Mouse (Mus musculus) kidney, postnatal 25 days (tissue): Measurements from ENCODE around the gene Gm45233.
"Not testable (repeated sequence)": the region's sequence is repeated elsewhere in the genome, so short reads cannot be mapped to it uniquely, and the experiment has no call there.

Experiments
- DNase-seq, 2 experiments: peaks; one replicate each; pipeline ENCODE4 v3.0.0; 2021; ENCODE audit warnings: mixed read lengths in 2 of 2

Gm45233 gene

GRCm38 (mm10) chr7:43443917-43444293 lies at the start of gene Gm45233, which contains the start of gene Etfb:
Gm45233 (plus strand) TSS chr7:43444128.
Etfb (plus strand) TSS chr7:43444083.
- peak; percentile 96 to 99 for DNase-seq

GRCm38 (mm10) chr7:43399501-43399900 lies 44.4 kb upstream of the Gm45233 start:
- no peak for DNase-seq

- no peak for DNase-seq
These were observed 41.2 kb upstream of the Gm45233 start for GRCm38 (mm10) chr7:43402718-43403117.

- DNase-seq = no peak
These were observed 36.4 kb upstream of the Gm45233 start for GRCm38 (mm10) chr7:43407573-43407972.

- DNase-seq = no peak
These were observed 35.8 kb upstream of the Gm45233 start, which contains the start of gene Siglecg for GRCm38 (mm10) chr7:43408131-43408553. Siglecg (plus strand) TSS chr7:43408204.

- DNase-seq = no peak
These were observed 34.8 kb upstream of the Gm45233 start for GRCm38 (mm10) chr7:43409084-43409483.

- DNase-seq = not testable (repeated sequence)
These were observed 32.2 kb upstream of the Gm45233 start for GRCm38 (mm10) chr7:43411724-43412123.

- DNase-seq = peak in 1 of 2 experiments; percentile 4
These were observed 26.6 kb upstream of the Gm45233 start for GRCm38 (mm10) chr7:43417298-43417697.

- DNase-seq = peak; percentile 88 to 93
These were observed 20.8 kb upstream of the Gm45233 start for GRCm38 (mm10) chr7:43422995-43423617.

GRCm38 (mm10) chr7:43423991-43424625 lies 19.8 kb upstream of the Gm45233 start:
- no peak for DNase-seq

- DNase-seq = no peak
These were observed 16.5 kb upstream of the Gm45233 start, which contains the start of gene Lim2 for GRCm38 (mm10) chr7:43427406-43427805. Lim2 (plus strand) TSS chr7:43427670.

- DNase-seq = peak in 1 of 2 experiments; percentile 16
These were observed 14.4 kb upstream of the Gm45233 start for GRCm38 (mm10) chr7:43429500-43429899.

- DNase-seq = no peak
These were observed 11.0 kb upstream of the Gm45233 start for GRCm38 (mm10) chr7:43432891-43433290.

GRCm38 (mm10) chr7:43434676-43435075 lies 9.3 kb upstream of the Gm45233 start:
- DNase-seq = no peak

GRCm38 (mm10) chr7:43436341-43437255 lies 7.3 kb upstream of the Gm45233 start, which contains the start of gene Nkg7:
Nkg7 (plus strand) TSS chr7:43437073.
- no peak for DNase-seq

- DNase-seq = peak in 1 of 2 experiments; percentile 12
These were observed 5.3 kb upstream of the Gm45233 start for GRCm38 (mm10) chr7:43438611-43439010.

GRCm38 (mm10) chr7:43440482-43440881 lies 3.4 kb upstream of the Gm45233 start, which contains the start of gene Cldnd2:
Cldnd2 (plus strand) TSS chr7:43440782.
- peak in 1 of 2 experiments; percentile 12 for DNase-seq

GRCm38 (mm10) chr7:43441071-43441470 lies 2.9 kb upstream of the Gm45233 start:
- peak; percentile 36 to 68 for DNase-seq

- peak in 1 of 2 experiments; percentile 19 for DNase-seq
These were observed 1.2 kb upstream of the Gm45233 start for GRCm38 (mm10) chr7:43442684-43443083.

- peak; percentile 84 to 93 for DNase-seq
These were observed 607 bp upstream of the Gm45233 start for GRCm38 (mm10) chr7:43443126-43443916.

GRCm38 (mm10) chr7:43447801-43448200 lies 3.9 kb downstream of the Gm45233 start:
- peak; percentile 72 to 84 for DNase-seq

GRCm38 (mm10) chr7:43448246-43448645 lies 4.3 kb downstream of the Gm45233 start:
- peak; percentile 63 to 81 for DNase-seq
